14 mouse cellular contexts compared by ENCODE assay signal in genomic region chr5:54200032-54200431, GRCm38 (mm10).
"Had no signal": no experiment of that assay in that cellular context is flagged by ENCODE, and none has a peak within 500 bp of the region (broad histone marks: within the 10 kb centered on the region; RNA-seq: fewer than 3 reads in every experiment).

No protein-coding gene starts in this region.

- H3K36me3 ChIP-seq: liver, embryonic 15.5 days; neural tube, embryonic 13.5 days; stomach, embryonic 15.5 days had no signal

- ATAC-seq: hindbrain, embryonic 16.5 days; inflammation-experienced regulatory T-cells, adult 6 months; intestine, postnatal 0 days had no signal

- H3K9me3 ChIP-seq: liver, embryonic 15.5 days; neural tube, embryonic 13.5 days; stomach, embryonic 15.5 days had no signal

- H3K9ac ChIP-seq: liver, embryonic 15.5 days; lung, embryonic 14.5 days; neural tube, embryonic 13.5 days; stomach, embryonic 15.5 days had no signal

- H3K27ac ChIP-seq: layer of hippocampus, adult 2 months; liver, embryonic 15.5 days; neural tube, embryonic 13.5 days; stomach, embryonic 15.5 days had no signal

- H3K4me2 ChIP-seq: liver, embryonic 11.5 days; liver, embryonic 15.5 days; lung, embryonic 14.5 days; neural tube, embryonic 13.5 days; stomach, embryonic 15.5 days had no signal

- DNase-seq: kidney, adult 9 months; kidney, postnatal 4 days; lung, embryonic 14.5 days; midbrain, embryonic 14.5 days; right cerebral cortex, postnatal 14 days; thymus, postnatal 36 days had no signal

- H3K27me3 ChIP-seq: liver, embryonic 15.5 days; neural tube, embryonic 13.5 days; stomach, embryonic 15.5 days had no signal

- H3K4me1 ChIP-seq: liver, embryonic 15.5 days; stomach, embryonic 15.5 days had no signal

- H3K4me3 ChIP-seq: layer of hippocampus, adult 2 months; liver, embryonic 15.5 days; neural tube, embryonic 13.5 days; stomach, embryonic 15.5 days had no signal
